21 mouse cellular contexts compared by ENCODE assay signal in the genomic region with DNA sequence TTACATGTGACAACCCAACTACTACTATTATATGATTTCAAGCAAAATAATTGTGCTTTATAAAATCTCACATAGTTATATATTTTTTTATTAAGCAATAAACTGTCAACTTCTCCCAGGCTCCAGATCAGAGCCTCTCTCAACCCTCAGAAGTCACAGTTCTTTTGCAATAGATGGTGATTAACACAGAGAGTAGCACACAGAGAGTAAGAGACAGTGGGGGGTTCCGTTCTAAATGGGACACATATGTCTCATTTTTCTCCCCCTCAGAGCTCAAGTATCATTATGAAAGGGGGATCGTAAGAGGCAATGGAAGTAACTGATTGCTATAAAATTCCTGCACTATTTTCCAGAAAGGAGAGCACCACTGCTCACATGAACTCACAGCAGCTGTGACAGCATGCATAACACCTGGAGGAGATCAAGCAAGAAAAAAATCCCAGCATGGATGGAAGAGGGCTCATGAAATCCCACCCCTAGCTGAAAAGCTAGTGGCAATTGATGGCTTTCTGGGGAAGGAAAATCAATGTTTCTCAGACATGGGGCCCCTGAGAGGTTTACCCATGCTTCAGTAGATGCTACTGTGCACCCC.
"Had no signal": no experiment of that assay in that cellular context is flagged by ENCODE, and none has a peak within 500 bp of the region (broad histone marks: within the 10 kb centered on the region; RNA-seq: fewer than 3 reads in every experiment).

No protein-coding gene starts in this region.

- H3K9me3 ChIP-seq: intestine, embryonic 15.5 days; kidney, embryonic 15.5 days; liver, embryonic 12.5 days; liver, embryonic 15.5 days; megakaryocyte, embryonic 14.5 days; stomach, embryonic 15.5 days had no signal

- H3K4me2 ChIP-seq: intestine, embryonic 15.5 days; kidney, embryonic 15.5 days; liver, embryonic 12.5 days; liver, embryonic 15.5 days; midbrain, embryonic 11.5 days; stomach, embryonic 15.5 days had no signal

- H3K9ac ChIP-seq: intestine, embryonic 15.5 days; kidney, embryonic 15.5 days; liver, embryonic 12.5 days; liver, embryonic 15.5 days; stomach, embryonic 15.5 days had no signal

- H3K36me3 ChIP-seq: intestine, embryonic 15.5 days; kidney, embryonic 15.5 days; liver, embryonic 12.5 days; liver, embryonic 15.5 days; stomach, embryonic 15.5 days had no signal

- ATAC-seq: intestine, embryonic 15.5 days; liver, embryonic 12.5 days had no signal

- H3K27me3 ChIP-seq: intestine, embryonic 15.5 days; kidney, embryonic 15.5 days; liver, embryonic 12.5 days; liver, embryonic 15.5 days; megakaryocyte, embryonic 14.5 days; stomach, embryonic 15.5 days had no signal

- DNase-seq: kidney, adult 11 months; kidney, adult 8-10 months; kidney, postnatal 10 days; kidney, postnatal 36 days; layer of hippocampus, postnatal 36 days; liver; lung, adult 2 months; lung, postnatal 36 days; midbrain, embryonic 14.5 days; retina, postnatal 1 day; right cerebral cortex, postnatal 25 days; spleen, adult 18-20 months; thymus, postnatal 25 days had no signal

- H3K27ac ChIP-seq: intestine, embryonic 15.5 days; kidney, embryonic 15.5 days; left cerebral cortex, adult 2 months; liver, embryonic 12.5 days; liver, embryonic 15.5 days; stomach, embryonic 15.5 days had no signal

- H3K4me3 ChIP-seq: intestine, embryonic 15.5 days; kidney, embryonic 15.5 days; left cerebral cortex, adult 2 months; liver, embryonic 12.5 days; liver, embryonic 15.5 days; megakaryocyte, embryonic 14.5 days; stomach, embryonic 15.5 days had no signal

- H3K4me1 ChIP-seq: intestine, embryonic 15.5 days; kidney, embryonic 15.5 days; liver, embryonic 12.5 days; liver, embryonic 15.5 days; megakaryocyte, embryonic 14.5 days; stomach, embryonic 15.5 days had no signal
